Mouse (Mus musculus) A20 (cell line): ENCODE results near the gene 4933415A04Rik.
A peak's percentile ranks its signal among the peaks of the same experiment; 100 is the strongest.

Experiments used
- DNase-seq: peaks from one replicate; pipeline ENCODE4 v3.0.0-alpha.2; 2011; ENCODE audit warnings: low read depth, low spot score

Gene 4933415A04Rik

GRCm38 (mm10) chr11:43631645-43632044 is 44.8 kb downstream of the 4933415A04Rik start:
- DNase-seq = no peak

DNA sequence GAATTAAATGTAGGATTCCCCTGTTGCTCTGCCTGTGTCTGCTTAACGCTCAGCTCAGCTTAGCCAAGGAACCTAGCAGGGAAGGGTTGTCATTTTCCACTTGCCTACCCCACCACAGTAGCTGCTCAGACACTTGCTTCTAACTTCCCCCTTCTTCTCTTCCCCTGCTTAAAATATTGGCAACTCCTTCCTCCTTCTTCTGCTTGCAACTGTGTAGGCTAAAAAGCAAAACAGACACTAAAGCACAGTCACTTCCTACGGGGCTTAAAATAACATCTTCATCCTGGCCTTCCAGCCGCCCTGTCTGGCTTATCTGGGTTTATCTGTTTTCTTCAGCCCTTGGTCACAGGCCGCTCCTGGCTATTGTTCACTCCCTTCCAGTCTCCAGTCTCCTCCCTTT is 45.7 kb downstream of the 4933415A04Rik start:
- DNase-seq = peak; percentile 68

- no peak for DNase-seq
Observed at GRCm38 (mm10) chr11:43633165-43633564, 46.3 kb downstream of the 4933415A04Rik start.

GRCm38 (mm10) chr11:43633658-43634401 is 47.0 kb downstream of the 4933415A04Rik start:
- peak; percentile 10 for DNase-seq

DNA sequence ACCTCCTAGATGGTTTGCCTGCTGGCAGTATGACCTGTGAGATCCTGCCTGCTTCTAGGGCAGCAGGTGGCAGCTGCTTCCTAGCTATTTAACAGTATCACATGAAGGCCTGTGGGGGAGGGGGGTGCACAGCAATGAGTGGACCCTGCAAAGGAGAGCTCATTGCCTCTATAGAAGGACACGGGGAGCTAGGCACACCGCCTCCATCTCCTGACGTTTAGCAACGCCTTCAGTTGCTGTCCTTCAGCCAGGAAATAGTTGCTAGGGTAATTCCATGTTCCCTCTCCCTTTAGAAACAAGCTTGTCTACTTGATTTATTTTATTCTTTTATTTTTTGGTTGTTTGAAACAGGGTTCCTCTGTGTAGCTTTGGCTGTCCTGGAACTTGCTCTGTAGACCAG is 49.9 kb downstream of the 4933415A04Rik start:
- no peak for DNase-seq

DNA sequence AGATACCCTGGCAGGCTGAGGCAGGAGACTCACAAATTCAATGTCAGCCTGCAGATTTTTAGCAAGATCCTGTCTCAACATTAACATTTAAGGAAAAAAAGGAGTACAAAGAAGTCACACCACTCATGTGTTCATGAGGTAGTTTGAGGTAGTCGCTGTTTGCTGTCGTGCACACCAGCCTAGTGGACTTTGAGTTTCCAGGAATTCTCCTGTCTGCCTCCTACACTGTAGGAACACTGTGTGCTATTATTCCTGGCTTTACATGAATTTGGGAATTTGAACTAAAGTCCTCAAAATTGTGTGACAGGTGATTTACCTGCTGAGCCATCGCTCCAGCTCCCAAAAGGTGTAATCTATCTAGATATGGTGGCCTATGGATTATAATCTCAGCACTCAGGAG is 51.6 kb downstream of the 4933415A04Rik start:
- no peak for DNase-seq
